Mouse (Mus musculus): ENCODE measurements around the gene Hmg20b. TPM values are rescaled to one million over a fixed set of nuclear protein-coding genes. Genes with fewer than 3 reads are reported as not detected.

Hmg20b gene
- polyA plus RNA-seq, 1 experiment from 2014 or later: 97.9 TPM

DNA sequence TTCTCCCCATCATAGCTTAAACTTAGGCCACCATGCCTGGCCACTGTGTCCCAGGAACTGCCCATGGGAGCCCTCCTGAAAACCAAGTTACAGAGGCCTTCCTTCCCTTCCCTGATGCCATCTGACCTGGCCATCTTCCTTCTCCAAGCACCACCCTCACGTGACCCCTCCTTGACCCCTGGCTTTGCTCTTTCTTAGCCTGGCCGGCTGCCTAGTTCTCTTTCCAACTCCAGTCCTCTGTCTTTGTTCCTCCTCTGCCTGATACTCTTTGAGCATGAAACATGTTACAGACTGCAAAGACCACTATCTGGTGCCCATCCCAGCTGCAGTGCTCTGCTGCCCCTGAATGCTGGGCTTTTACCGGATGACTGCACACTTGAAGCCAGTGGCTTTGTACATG is 39.1 kb upstream of the Hmg20b start:
- 59% methylated on average over 3 of the region's 3 CpGs for WGBS
- ATAC-seq (ENCODE audit: low FRiP score, low read depth): no peak
- H3K9me3 ChIP-seq: no peaks in the 10 kb centered on the region
- H3K27ac ChIP-seq (replicated peaks): 0 out of 2 replicates have a peak overlapping the region, but pooled peaks have one; percentile 46
- H3K27me3 ChIP-seq: peaks cover under 1% of the 10 kb centered on the region; the same call in 1 of the 2 replicates
- no peak overlapping the region for H3K4me2 ChIP-seq (replicated peaks)
- no peak overlapping the region for H3K4me3 ChIP-seq
- H3K9ac ChIP-seq (replicated peaks): no peak overlapping the region
- H3K4me1 ChIP-seq: peaks cover 34% of the 10 kb centered on the region
- peaks cover 34% of the 10 kb centered on the region for H3K36me3 ChIP-seq

- Histone ChIP-seq H3K27me3 (no peaks in the 10 kb centered on the region; the same call in 1 of the 2 replicates), H3K4me1 (peaks cover 29% of the 10 kb centered on the region), H3K4me2 (replicated peaks) (no peak within 1 kb of the TSS), H3K9me3 (no peaks in the 10 kb centered on the region), H3K36me3 (peaks cover 34% of the 10 kb centered on the region), H3K9ac (replicated peaks) (no peak within 1 kb of the TSS), H3K4me3 (no peak within 1 kb of the TSS), H3K27ac (replicated peaks) (0 out of 2 replicates have a peak within 1 kb of the TSS, but pooled peaks have one; percentile 46)
- 90% methylated on average over 5 of the region's 5 CpGs for WGBS
- no peak for ATAC-seq (ENCODE audit: low FRiP score, low read depth)
These were observed 38.3 kb upstream of the Hmg20b start, which contains the start of gene Gm48552 for GRCm38 (mm10) chr10:81388505-81389055. Gene Gm48552 (plus strand): TSS chr10:81389005.

- no peak overlapping the region for H3K9ac ChIP-seq (replicated peaks)
- no peak overlapping the region for H3K4me2 ChIP-seq (replicated peaks)
- no peaks in the 10 kb centered on the region for H3K9me3 ChIP-seq
- H3K4me1 ChIP-seq: peaks cover 21% of the 10 kb centered on the region
- H3K27me3 ChIP-seq: no peaks in the 10 kb centered on the region; the same call in 1 of the 2 replicates
- peaks cover 34% of the 10 kb centered on the region for H3K36me3 ChIP-seq
- H3K27ac ChIP-seq (replicated peaks): no peak overlapping the region
- ATAC-seq (ENCODE audit: low FRiP score, low read depth): no peak
- H3K4me3 ChIP-seq: no peak overlapping the region
- 93% methylated on average over 20 of the region's 20 CpGs for WGBS
These were observed 37.4 kb upstream of the Hmg20b start for GRCm38 (mm10) chr10:81387716-81388115.

GRCm38 (mm10) chr10:81385603-81386306 is 35.5 kb upstream of the Hmg20b start:
- H3K4me3 ChIP-seq: peak overlapping the region; percentile 65
- H3K4me1 ChIP-seq: peaks cover 24% of the 10 kb centered on the region
- ATAC-seq (ENCODE audit: low FRiP score, low read depth): no peak
- no peaks in the 10 kb centered on the region for H3K27me3 ChIP-seq
- H3K4me2 ChIP-seq (replicated peaks): peak overlapping the region; percentile 87
- H3K9me3 ChIP-seq: no peaks in the 10 kb centered on the region
- peak overlapping the region; percentile 83; the same call in 1 of the 2 replicates for H3K9ac ChIP-seq (replicated peaks)
- H3K27ac ChIP-seq (replicated peaks): no peak overlapping the region
- peaks cover 34% of the 10 kb centered on the region for H3K36me3 ChIP-seq
- 81% methylated on average over 22 of the region's 22 CpGs for WGBS

- ATAC-seq (ENCODE audit: low FRiP score, low read depth): peak; percentile 20; the same call in 1 of the 2 replicates
- Histone ChIP-seq H3K9ac (replicated peaks) (peak overlapping the region; percentile 83), H3K27ac (replicated peaks) (peak overlapping the region; percentile 78), H3K27me3 (no peaks in the 10 kb centered on the region), H3K4me3 (peak overlapping the region; percentile 65), H3K9me3 (no peaks in the 10 kb centered on the region), H3K4me1 (peaks cover 18% of the 10 kb centered on the region), H3K4me2 (replicated peaks) (peak overlapping the region; percentile 87), H3K36me3 (peaks cover 34% of the 10 kb centered on the region)
- WGBS: under 1% methylated on average over 19 of the region's 19 CpGs
These were observed 34.3 kb upstream of the Hmg20b start for GRCm38 (mm10) chr10:81384605-81384982.

DNA sequence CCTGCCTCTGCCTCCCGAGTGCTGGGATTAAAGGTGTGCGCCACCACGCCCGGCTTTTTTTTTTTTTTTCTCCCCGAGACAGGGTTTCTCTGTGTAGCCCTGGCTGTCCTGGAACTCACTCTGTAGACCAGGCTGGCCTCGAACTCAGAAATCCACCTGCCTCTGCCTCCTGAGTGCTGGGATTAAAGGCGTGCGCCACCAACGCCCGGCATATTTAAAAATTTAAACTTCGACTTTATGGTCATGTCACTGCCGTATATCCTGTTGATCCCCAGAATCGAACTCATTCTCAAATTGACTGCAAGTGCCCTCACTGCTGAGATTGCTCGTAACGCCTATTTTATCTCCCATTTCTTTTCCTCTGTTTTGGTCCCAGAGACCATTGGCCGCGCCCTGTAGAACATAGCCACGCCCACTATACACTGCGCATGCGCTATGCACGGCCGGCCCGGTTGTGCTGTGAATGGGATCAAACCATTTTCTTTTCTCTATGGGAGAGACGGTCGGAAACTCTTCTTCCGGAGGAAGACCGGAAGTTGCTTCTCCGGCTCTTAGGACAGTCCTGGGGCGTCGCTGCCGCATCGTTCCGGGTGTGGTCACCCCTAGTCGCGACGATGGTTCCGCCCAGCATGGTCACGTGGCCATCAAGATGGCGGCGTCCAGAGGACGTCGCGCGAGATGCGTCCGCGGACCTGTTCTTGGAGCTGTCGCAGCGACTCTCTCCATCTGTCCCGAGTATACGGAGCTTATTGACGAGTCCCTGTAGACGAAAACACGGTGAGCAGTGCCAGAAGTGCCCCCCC is 33.7 kb upstream of the Hmg20b start, which contains the start of the genes Dohh and Gm48551:
Gene Dohh (plus strand): TSS at position 627 of the 803 bp plus-strand sequence.
Gene Gm48551 (plus strand): TSS at position 665 of the 803 bp plus-strand sequence.
- H3K4me1 ChIP-seq: peaks cover 20% of the 10 kb centered on the region
- peak within 1 kb of the TSS; percentile 83 for H3K9ac ChIP-seq (replicated peaks)
- peak within 1 kb of the TSS; percentile 65 for H3K4me3 ChIP-seq
- H3K27ac ChIP-seq (replicated peaks): peak within 1 kb of the TSS; percentile 78
- WGBS: 10% methylated on average over 54 of the region's 54 CpGs
- peak; percentile 95 for ATAC-seq (ENCODE audit: low FRiP score, low read depth)
- no peaks in the 10 kb centered on the region for H3K27me3 ChIP-seq
- peak within 1 kb of the TSS; percentile 87 for H3K4me2 ChIP-seq (replicated peaks)
- H3K36me3 ChIP-seq: peaks cover 32% of the 10 kb centered on the region
- H3K9me3 ChIP-seq: no peaks in the 10 kb centered on the region

DNA sequence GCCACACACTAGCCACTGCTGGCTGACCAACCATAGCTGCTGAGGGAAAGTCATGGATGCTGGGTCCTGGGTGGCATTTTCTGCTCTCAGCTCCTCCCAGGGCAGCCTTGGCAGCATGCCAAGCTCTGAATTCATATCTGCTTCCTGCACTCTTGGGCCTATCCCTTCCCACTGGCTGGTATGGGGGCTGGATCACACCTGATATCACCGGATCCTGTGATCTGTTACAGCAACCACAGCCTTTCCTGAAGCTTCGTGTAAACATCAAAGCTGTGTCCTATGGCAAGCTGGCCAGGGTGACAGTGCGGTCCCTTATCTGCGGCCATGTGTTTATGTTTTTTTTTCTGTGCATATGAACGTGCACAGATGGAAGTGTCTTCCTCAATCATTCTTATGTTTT is 31.8 kb upstream of the Hmg20b start:
- no peak overlapping the region for H3K4me2 ChIP-seq (replicated peaks)
- no peak for ATAC-seq (ENCODE audit: low FRiP score, low read depth)

DNA sequence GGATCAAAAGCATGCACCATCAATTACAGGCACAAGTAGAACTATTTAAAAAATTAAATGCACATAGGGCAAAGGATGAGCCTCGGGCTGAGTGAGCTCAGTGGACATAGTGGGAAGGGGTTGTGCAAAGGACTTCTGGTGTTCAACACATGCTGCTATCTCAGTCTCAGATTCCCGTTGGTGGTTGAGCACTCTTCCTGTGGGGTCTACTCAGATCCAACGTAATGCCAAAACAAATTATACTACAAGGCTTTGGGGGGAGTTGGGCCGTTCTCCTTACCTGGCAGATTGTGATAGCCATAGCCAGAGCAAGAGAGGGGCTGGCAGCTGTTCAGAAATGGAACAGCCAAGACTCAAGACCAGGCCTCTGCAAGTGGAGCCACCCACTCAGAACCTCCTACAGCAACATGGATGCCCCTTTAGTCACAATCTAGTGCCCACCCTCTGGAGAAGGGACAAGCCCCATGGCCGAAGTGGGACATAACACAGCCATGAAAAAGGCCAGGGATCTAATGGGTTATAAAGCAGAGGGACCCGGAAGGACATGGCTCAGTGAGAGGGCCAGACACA is 29.6 kb upstream of the Hmg20b start:
- Histone ChIP-seq H3K27me3 (no peaks in the 10 kb centered on the region), H3K9ac (replicated peaks) (no peak overlapping the region), H3K4me3 (no peak overlapping the region), H3K9me3 (no peaks in the 10 kb centered on the region), H3K4me2 (replicated peaks) (no peak overlapping the region), H3K36me3 (peaks cover 12% of the 10 kb centered on the region; the same call in 1 of the 2 replicates), H3K4me1 (peaks cover 35% of the 10 kb centered on the region), H3K27ac (replicated peaks) (no peak overlapping the region)
- ATAC-seq (ENCODE audit: low FRiP score, low read depth): no peak
- 94% methylated on average over 6 of the region's 6 CpGs for WGBS

More for the DNA sequence above, 31.8 kb upstream of the Hmg20b start:
- Histone ChIP-seq H3K9ac (replicated peaks) (no peak overlapping the region), H3K27ac (replicated peaks) (no peak overlapping the region), H3K4me1 (peaks cover 30% of the 10 kb centered on the region), H3K27me3 (no peaks in the 10 kb centered on the region), H3K9me3 (no peaks in the 10 kb centered on the region), H3K36me3 (peaks cover 13% of the 10 kb centered on the region), H3K4me3 (no peak overlapping the region)
- 88% methylated on average over 5 of the region's 5 CpGs for WGBS

DNA sequence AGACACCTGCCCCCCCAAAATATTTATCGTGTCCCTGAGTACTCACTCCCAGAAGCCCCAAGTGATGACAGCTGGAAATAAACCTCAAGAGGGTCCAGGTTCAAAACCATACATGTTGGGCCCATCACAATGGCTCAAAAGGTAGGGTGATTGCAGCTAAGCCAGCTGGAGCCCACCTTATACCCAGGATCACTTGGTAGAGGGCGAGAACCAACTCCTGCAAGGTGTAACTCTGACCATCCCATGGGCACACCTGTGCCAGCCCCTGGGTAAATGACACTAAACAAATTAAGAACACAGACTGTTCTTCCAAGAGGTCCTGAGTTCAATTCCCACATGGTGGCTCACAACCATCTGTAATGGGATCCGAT is 28.9 kb upstream of the Hmg20b start:
- Histone ChIP-seq H3K27ac (replicated peaks) (peak overlapping the region; percentile 81), H3K36me3 (peaks cover 16% of the 10 kb centered on the region), H3K4me1 (peaks cover 33% of the 10 kb centered on the region), H3K27me3 (no peaks in the 10 kb centered on the region), H3K9ac (replicated peaks) (peak overlapping the region; percentile 41), H3K4me2 (replicated peaks) (peak overlapping the region; percentile 60), H3K9me3 (no peaks in the 10 kb centered on the region), H3K4me3 (peak overlapping the region; percentile 85)
- WGBS: 54% methylated on average over 3 of the region's 3 CpGs
- ATAC-seq (ENCODE audit: low FRiP score, low read depth): 0 out of 2 replicates have a peak, but pooled peaks have one; percentile 0

DNA sequence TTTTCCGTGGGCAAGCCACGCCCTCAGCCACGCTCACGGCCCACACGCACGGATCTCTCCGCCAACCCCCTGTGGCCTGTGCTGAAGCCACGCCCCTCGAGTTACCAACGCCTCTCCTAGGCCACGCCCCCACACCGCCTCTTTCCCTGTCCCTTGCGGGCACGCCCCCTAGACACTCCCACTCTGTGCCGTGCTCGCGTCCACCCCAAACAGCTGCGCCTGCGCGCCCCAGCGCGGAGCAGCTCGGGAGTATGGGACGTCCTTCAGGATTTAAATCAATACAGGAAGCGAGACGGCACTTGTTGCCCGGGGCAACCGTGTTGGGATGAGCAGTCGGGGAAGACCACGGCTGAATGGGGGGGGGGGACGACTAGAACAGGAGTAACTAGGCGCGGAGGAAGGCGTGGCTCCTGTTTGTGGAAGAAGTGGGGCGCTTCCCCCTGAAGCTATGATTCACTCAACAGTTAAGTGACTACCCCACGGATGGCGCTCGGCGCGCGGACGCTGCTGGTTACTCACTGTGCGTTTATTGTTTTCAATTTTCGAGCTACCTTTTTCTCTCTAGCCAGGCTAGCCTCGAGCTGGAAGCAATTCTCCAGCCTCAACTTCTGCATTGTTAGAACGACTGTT is 28.4 kb upstream of the Hmg20b start:
- Histone ChIP-seq H3K27ac (replicated peaks) (peak overlapping the region; percentile 81), H3K36me3 (peaks cover 21% of the 10 kb centered on the region), H3K27me3 (no peaks in the 10 kb centered on the region), H3K9ac (replicated peaks) (peak overlapping the region; percentile 97), H3K4me2 (replicated peaks) (peak overlapping the region; percentile 60), H3K4me3 (peak overlapping the region; percentile 85), H3K9me3 (no peaks in the 10 kb centered on the region), H3K4me1 (peaks cover 33% of the 10 kb centered on the region)
- WGBS: under 1% methylated on average over 46 of the region's 46 CpGs
- ATAC-seq (ENCODE audit: low FRiP score, low read depth): peak; percentile 96
